Mouse (Mus musculus) neural tube, embryonic 12.5 days (tissue): ENCODE measurements around the gene Aim2. TPM values are rescaled to one million over a fixed set of nuclear protein-coding genes. Genes with fewer than 3 reads are reported as not detected.

ENCODE experiments used
- polyA plus RNA-seq: library from polyadenylated mRNA; unstranded; fragments of >200 nt; fragmentation: Nextera tagmentation; extraction: Ambion mirVana; gene quantifications from 2 replicates; pipeline ENCODE4 v1.2.1, GENCODE M21; 2016

The Aim2 gene
- polyA plus RNA-seq, 1 experiment from 2014 or later = 3.8 TPM

Other genes starting within 250 kb of the Aim2 start
- gene Olfr1408, start 213.5 kb upstream of the Aim2 start, polyA plus RNA-seq = not detected in 2 replicates
- not detected in 2 replicates for gene Olfr1406, start 160.2 kb upstream of the Aim2 start, polyA plus RNA-seq
- gene Olfr218, start 153.1 kb upstream of the Aim2 start, polyA plus RNA-seq = not detected in 2 replicates
- not detected in 2 replicates for gene Olfr1404, start 138.5 kb upstream of the Aim2 start, polyA plus RNA-seq
- gene Fcer1a, start 123.7 kb upstream of the Aim2 start, polyA plus RNA-seq = not detected in 2 replicates
- not detected in 2 replicates for gene Olfr418, start 84.9 kb upstream of the Aim2 start, polyA plus RNA-seq
- not detected in 2 replicates for gene Mptx2, start 73.1 kb upstream of the Aim2 start, polyA plus RNA-seq
- gene Ackr1, start 17.1 kb upstream of the Aim2 start, polyA plus RNA-seq = 10.4 and 11.3 TPM in 2 replicates
- 36.0 and 41.8 TPM in 2 replicates for gene Cadm3, start 16.8 kb downstream of the Aim2 start, polyA plus RNA-seq
- gene Ifi206, start 140.2 kb downstream of the Aim2 start, polyA plus RNA-seq = not detected in 2 replicates
- not detected in 2 replicates for gene Ifi214, start 185.1 kb downstream of the Aim2 start, polyA plus RNA-seq
- not detected in 2 replicates for gene Ifi213, start 248.4 kb downstream of the Aim2 start, polyA plus RNA-seq